Comparison of ENCODE assay signal across 8 mouse cellular contexts in genomic region chr4:130841107-130841840, GRCm38 (mm10). TPM values are rescaled to one million over a fixed set of nuclear protein-coding genes. Genes with fewer than 3 reads are reported as not detected.
DNase-seq lines count a peak whose midpoint lies in the region; ATAC-seq and TF ChIP-seq lines count a peak whose summit lies in the region.

No protein-coding gene starts in this region.

- no peaks in the 10 kb centered on the region for H3K27me3 ChIP-seq in embryonic facial prominence, embryonic 14.5 days (replicated peaks; ENCODE audit: control insufficient read depth, insufficient read depth, low read length)
- no peaks in the 10 kb centered on the region for H3K27me3 ChIP-seq in hindbrain, embryonic 14.5 days (ENCODE audit: control insufficient read depth, insufficient read depth, low read length)
- H3K27me3 ChIP-seq in liver, embryonic 11.5 days (replicated peaks; ENCODE audit: control insufficient read depth, insufficient read depth, low read length), result peaks cover 2% of the 10 kb centered on the region
- H3K27me3 ChIP-seq in neural tube, embryonic 14.5 days (ENCODE audit: control insufficient read depth, insufficient read depth, low read length), result no peaks in the 10 kb centered on the region

- no peaks in the 10 kb centered on the region for H3K9me3 ChIP-seq in embryonic facial prominence, embryonic 14.5 days (ENCODE audit: control insufficient read depth, low read length)
- H3K9me3 ChIP-seq in hindbrain, embryonic 14.5 days (ENCODE audit: control insufficient read depth, low read length), result no peaks in the 10 kb centered on the region
- no peaks in the 10 kb centered on the region for H3K9me3 ChIP-seq in liver, embryonic 11.5 days (ENCODE audit: control insufficient read depth, low read length)
- H3K9me3 ChIP-seq in neural tube, embryonic 14.5 days (ENCODE audit: control insufficient read depth, low read length), result no peaks in the 10 kb centered on the region

- H3K36me3 ChIP-seq in embryonic facial prominence, embryonic 14.5 days (ENCODE audit: control insufficient read depth, insufficient read depth, low read length), result no peaks in the 10 kb centered on the region
- H3K36me3 ChIP-seq in hindbrain, embryonic 14.5 days (replicated peaks; ENCODE audit: control insufficient read depth, insufficient read depth), result no peaks in the 10 kb centered on the region
- H3K36me3 ChIP-seq in liver, embryonic 11.5 days (ENCODE audit: control insufficient read depth, insufficient read depth, low read length), result no peaks in the 10 kb centered on the region
- H3K36me3 ChIP-seq in neural tube, embryonic 14.5 days (ENCODE audit: control insufficient read depth, insufficient read depth, low read length), result no peaks in the 10 kb centered on the region

- DNase-seq in gastrocnemius, adult 2 months, result no peak
- no peak for DNase-seq in gastrocnemius, adult 18-20 months (ENCODE audit: low spot score)
- DNase-seq in embryonic facial prominence, embryonic 14.5 days (ENCODE audit: low spot score), result peak; percentile 78
- peak; percentile 69 for DNase-seq in hindbrain, embryonic 14.5 days (ENCODE audit: low spot score)
- DNase-seq in liver, embryonic 11.5 days (ENCODE audit: low spot score), result no peak
- DNase-seq in frontal cortex, postnatal 25 days (ENCODE audit: low spot score in 2 of 2), result no peak
- DNase-seq in left cerebral cortex, adult 11 months (ENCODE audit: low spot score), result no peak

- peaks cover 38% of the 10 kb centered on the region for H3K4me1 ChIP-seq in embryonic facial prominence, embryonic 14.5 days (ENCODE audit: control insufficient read depth, insufficient read depth, low read length)
- H3K4me1 ChIP-seq in hindbrain, embryonic 14.5 days (replicated peaks; ENCODE audit: control insufficient read depth, insufficient read depth, low read length), result peaks cover 21% of the 10 kb centered on the region
- peaks cover 3% of the 10 kb centered on the region for H3K4me1 ChIP-seq in liver, embryonic 11.5 days (replicated peaks; ENCODE audit: control insufficient read depth, insufficient read depth, low read length)
- H3K4me1 ChIP-seq in neural tube, embryonic 14.5 days (ENCODE audit: control insufficient read depth, insufficient read depth, low read length), result peaks cover 9% of the 10 kb centered on the region; the same call in 1 of the 2 replicates

- H3K9ac ChIP-seq in embryonic facial prominence, embryonic 14.5 days (ENCODE audit: low read depth, low read length), result no peak overlapping the region
- H3K9ac ChIP-seq in hindbrain, embryonic 14.5 days, result no peak overlapping the region
- H3K9ac ChIP-seq in liver, embryonic 11.5 days (ENCODE audit: low read depth, low read length), result no peak overlapping the region
- no peak overlapping the region for H3K9ac ChIP-seq in neural tube, embryonic 14.5 days (replicated peaks; ENCODE audit: low read depth, low read length)

- no peak overlapping the region for H3K4me3 ChIP-seq in gastrocnemius, adult 2 months
- H3K4me3 ChIP-seq in embryonic facial prominence, embryonic 14.5 days (ENCODE audit: low read depth, low read length), result no peak overlapping the region
- H3K4me3 ChIP-seq in hindbrain, embryonic 14.5 days (replicated peaks; ENCODE audit: low read length), result no peak overlapping the region
- no peak overlapping the region for H3K4me3 ChIP-seq in liver, embryonic 11.5 days (ENCODE audit: low read depth, low read length)
- no peak overlapping the region for H3K4me3 ChIP-seq in neural tube, embryonic 14.5 days (ENCODE audit: low read depth, low read length)

- WGBS in embryonic facial prominence, embryonic 14.5 days, result 17% methylated on average over 6 of the region's 8 CpGs
- 47% methylated on average over 8 of the region's 8 CpGs for WGBS in hindbrain, embryonic 14.5 days
- WGBS in liver, embryonic 11.5 days, result 38% methylated on average over 8 of the region's 8 CpGs
- 42% methylated on average over 8 of the region's 8 CpGs for WGBS in neural tube, embryonic 14.5 days

- peak overlapping the region; percentile 51 for H3K27ac ChIP-seq in gastrocnemius, adult 2 months
- H3K27ac ChIP-seq in embryonic facial prominence, embryonic 14.5 days (replicated peaks; ENCODE audit: low read depth, low read length), result 0 out of 2 replicates have a peak overlapping the region, but pooled peaks have one; percentile 23
- H3K27ac ChIP-seq in hindbrain, embryonic 14.5 days, result no peak overlapping the region
- H3K27ac ChIP-seq in liver, embryonic 11.5 days (ENCODE audit: low read depth, low read length), result no peak overlapping the region
- no peak overlapping the region for H3K27ac ChIP-seq in neural tube, embryonic 14.5 days (ENCODE audit: low read depth, low read length)

- intact Hi-C loops in gastrocnemius, adult 2 months (cut with DNase I), result no loop called here

- ATAC-seq in embryonic facial prominence, embryonic 14.5 days (ENCODE audit: low read depth), result peak; percentile 73
- ATAC-seq in hindbrain, embryonic 14.5 days (ENCODE audit: low FRiP score), result peak; percentile 49; the same call in 1 of the 2 replicates
- ATAC-seq in liver, embryonic 11.5 days (replicated peaks; ENCODE audit: low FRiP score), result peak; percentile 53
- peak; percentile 61; the same call in 1 of the 2 replicates for ATAC-seq in neural tube, embryonic 14.5 days (ENCODE audit: low read depth)

- TF ChIP-seq CTCF in gastrocnemius, adult 2 months (IDR thresholded peaks at IDR 0.05), result no peak

- no peak overlapping the region for H3K4me2 ChIP-seq in embryonic facial prominence, embryonic 14.5 days (ENCODE audit: low read depth, low read length)
- H3K4me2 ChIP-seq in hindbrain, embryonic 14.5 days (replicated peaks), result no peak overlapping the region
- no peak overlapping the region for H3K4me2 ChIP-seq in liver, embryonic 11.5 days
- H3K4me2 ChIP-seq in neural tube, embryonic 14.5 days (ENCODE audit: low read depth, low read length), result no peak overlapping the region

RNA-seq across cellular contexts. Expression of gene Sdc3, which starts 48.9 kb away (rescaled TPM):
- total RNA-seq in gastrocnemius, adult 2 months (2021), result 10 to 100 TPM in 1 of 2 experiments, 1 to 10 TPM in 1; 8.5 to 12.5 TPM
- 10 to 100 TPM; 10.3 to 10.4 TPM for total RNA-seq in gastrocnemius, adult 18-20 months (2021)
- 34.7 and 35.7 TPM in 2 replicates for polyA plus RNA-seq in embryonic facial prominence, embryonic 14.5 days (2014; fragmentation: Nextera tagmentation; extraction: Ambion mirVana)
- 110 and 129 TPM in 2 replicates for polyA plus RNA-seq in hindbrain, embryonic 14.5 days (2014; fragmentation: Nextera tagmentation; extraction: Ambion mirVana)
- 11.4 and 12.1 TPM in 2 replicates for polyA plus RNA-seq in liver, embryonic 11.5 days (2014; fragmentation: Nextera tagmentation; extraction: Ambion mirVana)
- 83.2 and 83.4 TPM in 2 replicates for polyA plus RNA-seq in neural tube, embryonic 14.5 days (2014; fragmentation: Nextera tagmentation; extraction: Ambion mirVana)

Comparison
In these comparisons a context has a peak if more than half of its experiments do, and no peak if none do; other contexts are left out.
1. DNase-seq: peak in embryonic facial prominence, embryonic 14.5 days (single experiment) and hindbrain, embryonic 14.5 days (single experiment); none in gastrocnemius, adult 2 months (single experiment), gastrocnemius, adult 18-20 months (single experiment), liver, embryonic 11.5 days (single experiment), frontal cortex, postnatal 25 days (0 of 2) and left cerebral cortex, adult 11 months (single experiment).
2. H3K27ac ChIP-seq: peak in gastrocnemius, adult 2 months (single experiment) and embryonic facial prominence, embryonic 14.5 days (single experiment); none in hindbrain, embryonic 14.5 days (single experiment), liver, embryonic 11.5 days (single experiment) and neural tube, embryonic 14.5 days (single experiment).
3. Peak in every context shown above with its lines, with median percentiles within 50 percentile points of each other: ATAC-seq.